ENCODE assay signal across 20 mouse cellular contexts in genomic region chr1:83389419-83389818, GRCm38 (mm10). TPM values are rescaled to one million over a fixed set of nuclear protein-coding genes. Genes with fewer than 3 reads are reported as not detected.
DNase-seq lines count a peak whose midpoint lies in the region; TF ChIP-seq lines count a peak whose summit lies in the region.
"Had no signal": no experiment of that assay in that cellular context is flagged by ENCODE, and none has a peak within 500 bp of the region (broad histone marks: within the 10 kb centered on the region; RNA-seq: fewer than 3 reads in every experiment).

No protein-coding gene starts in this region.

- intact Hi-C loops in left cerebral cortex, adult 2 months (cut with DNase I), result no loop called here
- intact Hi-C loops in left cerebral cortex, postnatal 4 days (cut with DNase I), result no loop called here

- TF ChIP-seq POLR2A in brain, embryonic 14.5 days (IDR thresholded peaks at IDR 0.05; ENCODE audit: borderline replicate concordance, extremely low read depth, insufficient read depth, insufficient read length, poor library complexity, severe bottlenecking), result no peak

- no peak for TF ChIP-seq CTCF in left cerebral cortex, adult 2 months (IDR thresholded peaks at IDR 0.05)
- no peak for TF ChIP-seq CTCF in brain, embryonic 14.5 days (IDR thresholded peaks at IDR 0.05; ENCODE audit: borderline replicate concordance, extremely low read depth, insufficient read depth, insufficient read length)

- no peak overlapping the region for H3K4me3 ChIP-seq in left cerebral cortex, adult 2 months
- H3K4me3 ChIP-seq: embryonic facial prominence, embryonic 15.5 days; erythroblast, embryonic 14.5 days; forebrain, embryonic 10.5 days; heart, embryonic 10.5 days; hindbrain, embryonic 13.5 days had no signal

- DNase-seq in cerebellum, adult 9-11 months, result peak; percentile 41
- no peak for DNase-seq in cerebellum, adult 8-10 months
- DNase-seq in left cerebral cortex, adult 2 months (ENCODE audit: extremely low spot score in 1 of 2, low spot score in 2 of 2), result no peak
- DNase-seq in left cerebral cortex, postnatal 4 days, result no peak
- peak; percentile 37 for DNase-seq in brain, embryonic 14.5 days (ENCODE audit: low read depth)
- DNase-seq in thymus, postnatal 10 days (ENCODE audit: low spot score in 2 of 2), result no peak
- DNase-seq: adrenal gland, postnatal 25 days; cerebellum, adult 11-12 months; cerebellum, postnatal 25 days; gastrocnemius, postnatal 10 days; heart, adult 18-20 months; heart, postnatal 10 days had no signal

- H3K27ac ChIP-seq in left cerebral cortex, adult 2 months, result peak overlapping the region; percentile 2
- H3K27ac ChIP-seq: embryonic facial prominence, embryonic 15.5 days; forebrain, embryonic 10.5 days; heart, embryonic 10.5 days; hindbrain, embryonic 13.5 days; hindbrain, postnatal 0 days had no signal

RNA-seq across cellular contexts. Expression of gene Sphkap, which starts 18.6 kb away (rescaled TPM):
- 100 to 1,000 TPM; 174 to 176 TPM for total RNA-seq in left cerebral cortex, adult 2 months (2021)
- 100 to 1,000 TPM; 104 to 110 TPM for total RNA-seq in left cerebral cortex, postnatal 4 days (2021)
- polyA plus RNA-seq in brain, embryonic 14.5 days (2012; rRNA removed), result 7.1 and 10.9 TPM in 2 replicates
- total RNA-seq: CH12.LX; hematopoietic stem cell, adult 5-6 weeks had no signal
- polyA plus RNA-seq: erythroblast, embryonic 14.5 days had no signal

Comparison
In these comparisons a context has a peak if more than half of its experiments do, and no peak if none do; other contexts are left out.
1. DNase-seq: peak in cerebellum, adult 9-11 months (single experiment) and brain, embryonic 14.5 days (single experiment); none in cerebellum, adult 8-10 months (single experiment), left cerebral cortex, adult 2 months (0 of 2), left cerebral cortex, postnatal 4 days (single experiment) and thymus, postnatal 10 days (0 of 2).